Mouse (Mus musculus): ENCODE data around the gene Gm5662. TPM values are rescaled to one million over a fixed set of nuclear protein-coding genes. Genes with fewer than 3 reads are reported as not detected.

Gm5662 gene
- 0.25 TPM for polyA plus RNA-seq (2017; shearing (Covaris generic))

DNA sequence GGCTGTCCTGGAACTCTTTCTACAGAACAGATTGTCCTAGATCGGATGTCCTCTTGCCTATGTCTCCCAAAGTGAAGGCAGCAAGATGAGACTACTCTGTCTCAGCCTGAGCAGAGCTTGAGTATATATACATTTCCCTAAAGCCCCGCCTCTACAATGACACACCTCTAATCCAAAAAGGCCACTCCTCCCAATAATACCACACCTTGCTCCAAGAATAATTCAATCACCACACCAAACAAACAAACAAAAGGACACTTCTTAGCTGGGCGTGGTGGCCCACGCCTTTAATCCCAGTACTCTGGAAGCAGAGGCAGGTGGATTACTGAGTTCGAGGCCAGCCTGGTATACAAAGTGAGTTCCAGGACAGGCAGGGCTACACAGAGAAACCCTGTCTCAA is at the start of gene Gm5662:
Gm5662 (minus strand) TSS at position 101 of the 400 bp plus-strand sequence.

DNA sequence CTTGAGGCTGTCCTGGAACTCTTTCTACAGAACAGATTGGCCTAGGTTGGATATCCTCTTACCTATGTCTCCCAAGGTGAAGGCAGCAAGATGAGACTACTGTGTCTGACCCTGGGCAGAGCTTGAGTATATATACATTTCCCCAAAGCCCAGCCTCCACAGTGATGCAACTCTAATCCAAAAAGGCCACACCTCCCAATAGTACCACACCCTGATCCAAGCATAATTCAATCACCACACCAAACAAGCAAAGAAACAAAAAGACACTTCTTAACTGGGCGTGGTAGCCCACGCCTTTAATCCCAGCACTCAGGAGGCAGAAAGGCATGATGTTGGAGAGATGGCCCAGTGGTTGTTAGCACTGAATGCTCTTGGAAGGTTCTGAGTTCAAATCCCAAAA is 49.6 kb upstream of the Gm5662 start, which contains the start of gene Gm5039:
Gm5039 (minus strand) TSS at position 101 of the 400 bp plus-strand sequence.

DNA sequence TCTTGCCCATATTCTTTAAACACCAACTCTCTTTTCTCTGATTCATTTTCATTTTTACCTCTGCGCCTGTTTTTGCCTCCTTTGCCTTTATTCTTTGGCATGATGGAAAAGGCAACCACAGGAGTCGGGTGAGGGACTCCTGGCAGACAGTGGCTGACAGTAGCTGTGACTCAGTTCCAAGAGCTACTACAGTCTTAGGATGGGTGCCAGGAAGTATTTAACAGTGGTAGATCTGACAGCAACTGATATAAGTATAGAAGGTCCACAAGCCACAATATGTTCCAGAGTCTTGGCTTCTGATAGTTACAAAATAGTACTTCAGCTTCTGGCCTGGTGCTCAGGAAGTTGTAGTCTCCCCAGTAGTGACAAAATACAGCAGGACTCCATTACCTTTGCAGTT is 24.3 kb downstream of the Gm5662 start, which contains the start of gene Gm8332:
Gm8332 (minus strand) TSS at position 101 of the 400 bp plus-strand sequence.

Other genes with a start within 250 kb of the Gm5662 start
- not detected for gene Gm2056, start 247.5 kb downstream of the Gm5662 start, polyA plus RNA-seq (2017; shearing (Covaris generic))
- not detected for gene Gm16368, start 190.8 kb downstream of the Gm5662 start, polyA plus RNA-seq (2017; shearing (Covaris generic))
- not detected for gene Gm10436, start 92.4 kb downstream of the Gm5662 start, polyA plus RNA-seq (2017; shearing (Covaris generic))
- not detected for gene Gm8332, start 24.4 kb downstream of the Gm5662 start, polyA plus RNA-seq (2017; shearing (Covaris generic))
- gene Gm5039, start 49.5 kb upstream of the Gm5662 start, polyA plus RNA-seq (2017; shearing (Covaris generic)), result not detected
- gene Adck1, start 86.1 kb upstream of the Gm5662 start, polyA plus RNA-seq (2017; shearing (Covaris generic)), result 16.8 TPM

All from effector memory CD4-positive, alpha-beta T cell, adult 5 months (primary cell).